Mouse (Mus musculus) brain, embryonic 14.5 days (tissue): ENCODE measurements around the gene Tpm3.

Experiments used
- CTCF ChIP-seq: fragments of 200-500 bp; IDR thresholded peaks from 2 replicates; pipeline ENCODE4 v1.5.1; 2012; ENCODE audit warnings: inconsistent platforms, mild to moderate bottlenecking, moderate library complexity, borderline replicate concordance; ENCODE audit not compliant: insufficient read depth, insufficient read length; ENCODE audit errors: extremely low read depth
- POLR2A ChIP-seq: fragments of 200-500 bp; IDR thresholded peaks from 2 replicates; pipeline ENCODE4 v1.6.1; 2012; ENCODE audit warnings: mild to moderate bottlenecking, inconsistent platforms, borderline replicate concordance; ENCODE audit not compliant: poor library complexity, insufficient read depth, insufficient read length, severe bottlenecking; ENCODE audit errors: extremely low read depth

- TF ChIP-seq POLR2A (no peak), CTCF (no peak)
Measured at GRCm38 (mm10) chr3:90036263-90036662, 36.2 kb upstream of the Tpm3 start.
